In the genomic region with DNA sequence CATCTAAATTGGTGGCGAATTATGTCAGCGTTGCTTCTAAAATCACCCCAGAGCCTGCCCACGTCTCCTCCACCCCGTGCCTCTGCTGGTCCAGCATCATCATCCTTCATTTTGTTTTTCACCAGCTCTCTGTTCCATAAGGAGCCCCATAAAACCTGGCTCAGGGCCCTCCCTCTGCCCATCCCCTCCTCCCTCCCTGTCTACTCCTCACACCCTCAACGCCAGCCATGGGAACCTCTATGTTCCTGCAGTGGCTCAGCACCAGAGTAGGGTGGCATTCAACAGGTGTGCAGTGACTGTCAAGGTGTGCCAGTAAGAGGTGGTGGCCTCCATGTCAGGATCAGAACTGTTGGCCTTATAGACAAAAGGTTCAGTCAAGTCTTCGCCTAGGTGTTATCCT, we compare ENCODE assay signal across 11 mouse cellular contexts. TPM values are rescaled to one million over a fixed set of nuclear protein-coding genes. Genes with fewer than 3 reads are reported as not detected.
A peak's percentile ranks its signal among the peaks of the same experiment; 100 is the strongest.
DNase-seq lines count a peak whose midpoint lies in the region; ATAC-seq lines count a peak whose summit lies in the region.
"Had no signal": no experiment of that assay in that cellular context is flagged by ENCODE, and none has a peak within 500 bp of the region (broad histone marks: within the 10 kb centered on the region; RNA-seq: fewer than 3 reads in every experiment).

No protein-coding gene starts in this region.

- no peak for DNase-seq in heart, postnatal 36 days
- DNase-seq in right cerebral cortex, postnatal 14 days: peak; percentile 47
- DNase-seq in lung, postnatal 36 days: no peak
- no peak for DNase-seq in adrenal gland, postnatal 10 days
- DNase-seq: adrenal gland, postnatal 25 days; kidney, postnatal 14 days; lung, adult 2 months had no signal

- 89% methylated on average over 6 of the region's 6 CpGs for WGBS in heart, embryonic 13.5 days
- 95% methylated on average over 6 of the region's 6 CpGs for WGBS in midbrain, embryonic 12.5 days
- 97% methylated on average over 6 of the region's 6 CpGs for WGBS in midbrain, embryonic 16.5 days
- WGBS in hindbrain, embryonic 16.5 days: 94% methylated on average over 6 of the region's 6 CpGs

- H3K4me1 ChIP-seq in heart, embryonic 13.5 days: peaks cover 69% of the 10 kb centered on the region
- H3K4me1 ChIP-seq in midbrain, embryonic 12.5 days: peaks cover 35% of the 10 kb centered on the region
- H3K4me1 ChIP-seq in midbrain, embryonic 16.5 days (ENCODE audit: control insufficient read depth, insufficient read depth, low read length): peaks cover 19% of the 10 kb centered on the region
- peaks cover 25% of the 10 kb centered on the region for H3K4me1 ChIP-seq in hindbrain, embryonic 16.5 days (ENCODE audit: control insufficient read depth, insufficient read depth, low read depth, low read length)

- peaks cover 5% of the 10 kb centered on the region; the same call in 1 of the 2 replicates for H3K36me3 ChIP-seq in heart, embryonic 13.5 days
- no peaks in the 10 kb centered on the region for H3K36me3 ChIP-seq in midbrain, embryonic 12.5 days
- H3K36me3 ChIP-seq in midbrain, embryonic 16.5 days (ENCODE audit: control insufficient read depth, insufficient read depth, low read length): no peaks in the 10 kb centered on the region
- no peaks in the 10 kb centered on the region for H3K36me3 ChIP-seq in hindbrain, embryonic 16.5 days (ENCODE audit: control insufficient read depth, insufficient read depth, low read length)

- no peaks in the 10 kb centered on the region for H3K9me3 ChIP-seq in heart, embryonic 13.5 days
- H3K9me3 ChIP-seq in midbrain, embryonic 12.5 days: no peaks in the 10 kb centered on the region
- H3K9me3 ChIP-seq in midbrain, embryonic 16.5 days (replicated peaks; ENCODE audit: control insufficient read depth, low read length, poor library complexity, severe bottlenecking): no peaks in the 10 kb centered on the region
- no peaks in the 10 kb centered on the region for H3K9me3 ChIP-seq in hindbrain, embryonic 16.5 days (ENCODE audit: control insufficient read depth, low read length)

- intact Hi-C loops in heart, postnatal 36 days (cut with DNase I): no loop called here

- peak overlapping the region; percentile 99; the same call in 1 of the 2 replicates for H3K4me2 ChIP-seq in heart, embryonic 13.5 days
- H3K4me2 ChIP-seq in midbrain, embryonic 12.5 days (replicated peaks): no peak overlapping the region
- no peak overlapping the region; the same call in 1 of the 2 replicates for H3K4me2 ChIP-seq in midbrain, embryonic 16.5 days (ENCODE audit: low read length)
- H3K4me2 ChIP-seq in hindbrain, embryonic 16.5 days (ENCODE audit: low read length): peak overlapping the region; percentile 96; the same call in 1 of the 2 replicates

- peak overlapping the region; percentile 90 for H3K9ac ChIP-seq in heart, embryonic 13.5 days
- H3K9ac ChIP-seq in midbrain, embryonic 12.5 days (replicated peaks): no peak overlapping the region
- no peak overlapping the region for H3K9ac ChIP-seq in midbrain, embryonic 16.5 days (ENCODE audit: low read depth, low read length)
- H3K9ac ChIP-seq in hindbrain, embryonic 16.5 days (ENCODE audit: low read depth, low read length): peak overlapping the region; percentile 9; the same call in 1 of the 2 replicates

- no peak overlapping the region for H3K4me3 ChIP-seq in heart, embryonic 13.5 days
- H3K4me3 ChIP-seq in midbrain, embryonic 12.5 days: no peak overlapping the region; the same call in 1 of the 2 replicates
- no peak overlapping the region for H3K4me3 ChIP-seq in midbrain, embryonic 16.5 days (ENCODE audit: low read depth, low read length)
- no peak overlapping the region for H3K4me3 ChIP-seq in hindbrain, embryonic 16.5 days (ENCODE audit: low read length)

- no peak for ATAC-seq in heart, embryonic 13.5 days (ENCODE audit: extremely low read depth, insufficient number of reproducible peaks, low FRiP score, low TSS enrichment)
- ATAC-seq in midbrain, embryonic 12.5 days (ENCODE audit: low FRiP score, low read depth): no peak
- ATAC-seq in midbrain, embryonic 16.5 days: no peak
- ATAC-seq in hindbrain, embryonic 16.5 days: no peak

- H3K27ac ChIP-seq in heart, embryonic 13.5 days (replicated peaks): no peak overlapping the region
- 0 out of 2 replicates have a peak overlapping the region, but pooled peaks have one; percentile 12 for H3K27ac ChIP-seq in midbrain, embryonic 12.5 days (replicated peaks)
- H3K27ac ChIP-seq in midbrain, embryonic 16.5 days (ENCODE audit: low read length): no peak overlapping the region
- no peak overlapping the region for H3K27ac ChIP-seq in hindbrain, embryonic 16.5 days (ENCODE audit: low read depth, low read length)

- peaks cover 17% of the 10 kb centered on the region for H3K27me3 ChIP-seq in heart, embryonic 13.5 days (replicated peaks)
- H3K27me3 ChIP-seq in midbrain, embryonic 12.5 days: peaks cover 16% of the 10 kb centered on the region
- peaks cover 11% of the 10 kb centered on the region for H3K27me3 ChIP-seq in midbrain, embryonic 16.5 days (ENCODE audit: control insufficient read depth, insufficient read depth, low read depth, low read length)
- H3K27me3 ChIP-seq in hindbrain, embryonic 16.5 days (replicated peaks; ENCODE audit: control insufficient read depth, insufficient read depth, low read length): no peaks in the 10 kb centered on the region

RNA-seq across cellular contexts. Expression of a gene that starts 2.4 kb away (rescaled TPM):
- 31.0 and 32.0 TPM in 2 replicates for polyA plus RNA-seq in heart, embryonic 13.5 days (2015; fragmentation: Nextera tagmentation; extraction: Ambion mirVana)
- 10 to 100 TPM; 31.5 to 33.3 TPM for total RNA-seq in heart, postnatal 36 days (2021)
- polyA plus RNA-seq in midbrain, embryonic 12.5 days (2016; fragmentation: Nextera tagmentation; extraction: Ambion mirVana): 89.9 and 92.6 TPM in 2 replicates
- polyA plus RNA-seq in midbrain, embryonic 16.5 days (2015; fragmentation: Nextera tagmentation; extraction: Ambion mirVana): 135 and 147 TPM in 2 replicates
- polyA plus RNA-seq in hindbrain, embryonic 16.5 days (2015; fragmentation: Nextera tagmentation; extraction: Ambion mirVana): 128 and 144 TPM in 2 replicates
- total RNA-seq in adrenal gland, postnatal 10 days (2021): 10 to 100 TPM; 39.2 to 48.9 TPM

RNA-seq across cellular contexts. Expression of a gene that starts 3.8 kb away (rescaled TPM):
- 2.2 and 2.4 TPM in 2 replicates for polyA plus RNA-seq in heart, embryonic 13.5 days (2015; fragmentation: Nextera tagmentation; extraction: Ambion mirVana)
- under 1 TPM in 1 of 2 experiments, not detected in 1; 0.19 TPM for total RNA-seq in heart, postnatal 36 days (2021)
- 6.6 and 7.5 TPM in 2 replicates for polyA plus RNA-seq in midbrain, embryonic 12.5 days (2016; fragmentation: Nextera tagmentation; extraction: Ambion mirVana)
- polyA plus RNA-seq in midbrain, embryonic 16.5 days (2015; fragmentation: Nextera tagmentation; extraction: Ambion mirVana): 9.2 and 10.1 TPM in 2 replicates
- 5.3 and 6.4 TPM in 2 replicates for polyA plus RNA-seq in hindbrain, embryonic 16.5 days (2015; fragmentation: Nextera tagmentation; extraction: Ambion mirVana)
- 1 to 10 TPM; 1.9 to 3.0 TPM for total RNA-seq in adrenal gland, postnatal 10 days (2021)

RNA-seq across cellular contexts. Expression of a gene that starts 25.7 kb away (rescaled TPM):
- 25.6 and 28.2 TPM in 2 replicates for polyA plus RNA-seq in heart, embryonic 13.5 days (2015; fragmentation: Nextera tagmentation; extraction: Ambion mirVana)
- total RNA-seq in heart, postnatal 36 days (2021): 10 to 100 TPM; 13.2 to 17.4 TPM
- 58.8 and 60.5 TPM in 2 replicates for polyA plus RNA-seq in midbrain, embryonic 12.5 days (2016; fragmentation: Nextera tagmentation; extraction: Ambion mirVana)
- polyA plus RNA-seq in midbrain, embryonic 16.5 days (2015; fragmentation: Nextera tagmentation; extraction: Ambion mirVana): 27.6 and 28.3 TPM in 2 replicates
- polyA plus RNA-seq in hindbrain, embryonic 16.5 days (2015; fragmentation: Nextera tagmentation; extraction: Ambion mirVana): 26.3 and 30.6 TPM in 2 replicates
- total RNA-seq in adrenal gland, postnatal 10 days (2021): 10 to 100 TPM; 29.4 to 35.4 TPM

RNA-seq across cellular contexts. Expression of a gene that starts 28.4 kb away (rescaled TPM):
- 45.4 and 51.4 TPM in 2 replicates for polyA plus RNA-seq in heart, embryonic 13.5 days (2015; fragmentation: Nextera tagmentation; extraction: Ambion mirVana)
- 100 to 1,000 TPM; 102 to 108 TPM for total RNA-seq in heart, postnatal 36 days (2021)
- polyA plus RNA-seq in midbrain, embryonic 12.5 days (2016; fragmentation: Nextera tagmentation; extraction: Ambion mirVana): 34.8 and 36.1 TPM in 2 replicates
- polyA plus RNA-seq in midbrain, embryonic 16.5 days (2015; fragmentation: Nextera tagmentation; extraction: Ambion mirVana): 28.8 and 33.8 TPM in 2 replicates
- polyA plus RNA-seq in hindbrain, embryonic 16.5 days (2015; fragmentation: Nextera tagmentation; extraction: Ambion mirVana): 39.2 and 41.8 TPM in 2 replicates
- total RNA-seq in adrenal gland, postnatal 10 days (2021): 10 to 100 TPM; 79.8 to 83.8 TPM

RNA-seq across cellular contexts. Expression of a gene that starts 28.5 kb away (rescaled TPM):
- 244 and 260 TPM in 2 replicates for polyA plus RNA-seq in heart, embryonic 13.5 days (2015; fragmentation: Nextera tagmentation; extraction: Ambion mirVana)
- total RNA-seq in heart, postnatal 36 days (2021): 10 to 100 TPM; 95.2 to 97.4 TPM
- polyA plus RNA-seq in midbrain, embryonic 12.5 days (2016; fragmentation: Nextera tagmentation; extraction: Ambion mirVana): 168 and 169 TPM in 2 replicates
- polyA plus RNA-seq in midbrain, embryonic 16.5 days (2015; fragmentation: Nextera tagmentation; extraction: Ambion mirVana): 128 and 130 TPM in 2 replicates
- 126 and 137 TPM in 2 replicates for polyA plus RNA-seq in hindbrain, embryonic 16.5 days (2015; fragmentation: Nextera tagmentation; extraction: Ambion mirVana)
- 100 to 1,000 TPM; 109 to 111 TPM for total RNA-seq in adrenal gland, postnatal 10 days (2021)

Comparison
In these comparisons a context has a peak if more than half of its experiments do, and no peak if none do; other contexts are left out.
1. H3K4me2 ChIP-seq: peak in heart, embryonic 13.5 days (single experiment) and hindbrain, embryonic 16.5 days (single experiment); none in midbrain, embryonic 12.5 days (single experiment) and midbrain, embryonic 16.5 days (single experiment).
2. H3K9ac ChIP-seq: peak in heart, embryonic 13.5 days (single experiment) and hindbrain, embryonic 16.5 days (single experiment); none in midbrain, embryonic 12.5 days (single experiment) and midbrain, embryonic 16.5 days (single experiment).